Mouse (Mus musculus): ENCODE data around the gene Rapgef3. TPM values are rescaled to one million over a fixed set of nuclear protein-coding genes. Genes with fewer than 3 reads are reported as not detected.

Gene Rapgef3
- polyA plus RNA-seq, 1 experiment from 2014 or later, result 1.9 TPM

GRCm38 (mm10) chr15:97727520-97727919 lies 40.3 kb downstream of the Rapgef3 start:
- no peak overlapping the region for H3K4me3 ChIP-seq (ENCODE audit: low read depth, low read length)
- TF ChIP-seq EP300 (IDR thresholded peaks at IDR 0.05; ENCODE audit: low read depth) (no peak), CTCF (IDR thresholded peaks at IDR 0.05; ENCODE audit: low read depth) (no peak)
- ATAC-seq, result no peak
- H3K4me2 ChIP-seq (ENCODE audit: low read depth, low read length), result no peak overlapping the region
- no peak overlapping the region for H3K9ac ChIP-seq (replicated peaks)
- no peak for DNase-seq
- 58% methylated on average over 5 of the region's 5 CpGs for WGBS (ENCODE audit: insufficient replicate concordance)
- H3K27ac ChIP-seq (ENCODE audit: low read depth), result no peak overlapping the region; the same call in 1 of the 2 replicates
- H3K9me3 ChIP-seq (ENCODE audit: low read length), result no peaks in the 10 kb centered on the region
- 0 out of 2 replicates have a peak, but pooled peaks cover 5% of the 10 kb centered on the region for H3K4me1 ChIP-seq (ENCODE audit: insufficient read depth)
- H3K36me3 ChIP-seq (replicated peaks; ENCODE audit: insufficient read depth, low read length), result no peaks in the 10 kb centered on the region
- no peaks in the 10 kb centered on the region for H3K27me3 ChIP-seq (ENCODE audit: insufficient read depth, low read length)

DNA sequence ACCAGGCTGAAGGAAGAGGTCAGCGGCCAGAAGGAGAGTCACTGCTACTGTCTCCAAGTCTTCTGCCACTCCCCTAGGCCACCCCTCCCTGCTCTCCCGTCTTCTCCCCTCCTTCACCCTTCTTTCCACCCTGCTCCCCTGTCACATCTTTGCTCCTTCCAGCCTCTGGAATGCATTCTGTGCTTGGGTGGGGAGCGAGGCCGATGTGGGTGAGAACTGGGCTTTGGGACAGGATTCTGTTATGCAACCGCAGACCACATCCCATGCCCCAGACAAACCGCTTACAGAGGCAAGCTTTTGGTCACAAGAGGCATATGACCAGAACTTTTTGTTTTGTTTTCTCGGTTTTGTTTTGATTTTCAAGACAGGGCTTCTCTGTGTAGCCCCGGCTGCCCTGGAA lies 40.7 kb downstream of the Rapgef3 start:
- DNase-seq, result no peak
- H3K4me2 ChIP-seq (ENCODE audit: low read depth, low read length), result no peak overlapping the region
- H3K27me3 ChIP-seq (ENCODE audit: insufficient read depth, low read length), result no peaks in the 10 kb centered on the region
- TF ChIP-seq CTCF (IDR thresholded peaks at IDR 0.05; ENCODE audit: low read depth), result no peak
- no peak for TF ChIP-seq EP300 (IDR thresholded peaks at IDR 0.05; ENCODE audit: low read depth)
- H3K9me3 ChIP-seq (ENCODE audit: low read length), result no peaks in the 10 kb centered on the region
- WGBS (ENCODE audit: insufficient replicate concordance), result 43% methylated on average over 8 of the region's 8 CpGs
- no peak overlapping the region for H3K4me3 ChIP-seq (ENCODE audit: low read depth, low read length)
- no peaks in the 10 kb centered on the region for H3K36me3 ChIP-seq (replicated peaks; ENCODE audit: insufficient read depth, low read length)
- H3K9ac ChIP-seq (replicated peaks), result no peak overlapping the region
- no peak for ATAC-seq
- H3K27ac ChIP-seq (ENCODE audit: low read depth), result no peak overlapping the region
- H3K4me1 ChIP-seq (ENCODE audit: insufficient read depth), result 0 out of 2 replicates have a peak, but pooled peaks cover 5% of the 10 kb centered on the region

DNA sequence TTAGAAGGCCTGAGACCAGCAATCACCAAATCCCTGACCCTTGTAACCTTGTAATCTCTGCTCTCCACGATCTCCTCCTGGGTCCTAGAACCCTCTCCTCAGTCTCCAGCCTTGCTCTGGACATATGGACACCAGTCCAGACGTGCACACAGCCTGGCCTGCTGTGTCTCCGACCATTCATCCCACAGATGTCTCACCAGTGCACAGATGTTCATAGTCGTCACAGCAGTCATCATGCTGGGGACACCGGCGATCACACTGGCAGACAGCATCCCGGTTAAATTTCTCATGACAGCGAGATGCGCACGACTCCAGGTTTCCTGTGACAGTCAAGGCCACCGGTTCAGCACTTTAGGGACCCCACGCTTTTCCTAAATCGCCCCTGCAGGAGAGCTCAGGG lies 41.5 kb downstream of the Rapgef3 start:
- 0 out of 2 replicates have a peak, but pooled peaks cover 5% of the 10 kb centered on the region for H3K4me1 ChIP-seq (ENCODE audit: insufficient read depth)
- 78% methylated on average over 13 of the region's 13 CpGs for WGBS (ENCODE audit: insufficient replicate concordance)
- H3K36me3 ChIP-seq (replicated peaks; ENCODE audit: insufficient read depth, low read length), result no peaks in the 10 kb centered on the region
- no peak for DNase-seq
- H3K27me3 ChIP-seq (ENCODE audit: insufficient read depth, low read length), result no peaks in the 10 kb centered on the region
- no peak for ATAC-seq
- no peaks in the 10 kb centered on the region for H3K9me3 ChIP-seq (ENCODE audit: low read length)
- TF ChIP-seq CTCF (IDR thresholded peaks at IDR 0.05; ENCODE audit: low read depth), result no peak
- no peak for TF ChIP-seq EP300 (IDR thresholded peaks at IDR 0.05; ENCODE audit: low read depth)
- no peak overlapping the region for H3K9ac ChIP-seq (replicated peaks)
- H3K27ac ChIP-seq (ENCODE audit: low read depth), result no peak overlapping the region
- no peak overlapping the region for H3K4me3 ChIP-seq (ENCODE audit: low read depth, low read length)
- H3K4me2 ChIP-seq (ENCODE audit: low read depth, low read length), result no peak overlapping the region

DNA sequence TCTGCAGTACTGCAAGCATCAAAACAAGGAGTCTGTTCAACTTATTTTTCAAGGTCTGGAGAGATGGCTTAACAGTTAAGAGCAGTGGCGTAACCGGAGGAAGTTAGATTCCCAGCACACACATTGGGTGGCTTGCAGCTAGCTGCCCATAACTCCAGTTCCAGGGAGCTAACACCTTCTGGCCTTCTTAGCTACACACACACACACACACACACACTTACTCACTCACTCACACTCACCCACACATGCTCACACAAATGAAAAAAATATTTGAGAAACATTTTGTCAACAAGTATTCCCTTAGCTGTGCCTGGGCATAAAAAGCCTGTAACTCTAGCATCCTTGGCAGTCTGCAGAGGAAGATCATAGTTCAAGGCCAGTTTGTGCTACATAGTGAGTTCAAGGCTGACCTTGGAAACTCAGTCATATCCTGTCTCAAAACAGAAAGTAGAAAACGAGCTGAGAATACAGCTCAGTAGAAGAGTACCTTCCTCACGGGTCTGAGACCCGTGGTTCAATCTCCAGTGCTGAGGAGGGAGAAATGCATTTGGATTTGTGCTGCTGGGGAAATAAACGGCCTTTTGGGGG lies 42.5 kb downstream of the Rapgef3 start:
- no peaks in the 10 kb centered on the region for H3K36me3 ChIP-seq (replicated peaks; ENCODE audit: insufficient read depth, low read length)
- H3K9me3 ChIP-seq (ENCODE audit: low read length), result no peaks in the 10 kb centered on the region
- H3K9ac ChIP-seq (replicated peaks), result no peak overlapping the region
- 0 out of 2 replicates have a peak, but pooled peaks cover 5% of the 10 kb centered on the region for H3K4me1 ChIP-seq (ENCODE audit: insufficient read depth)
- no peak overlapping the region for H3K4me2 ChIP-seq (ENCODE audit: low read depth, low read length)
- 43% methylated on average over 6 of the region's 6 CpGs for WGBS (ENCODE audit: insufficient replicate concordance)
- TF ChIP-seq CTCF (IDR thresholded peaks at IDR 0.05; ENCODE audit: low read depth) (no peak), EP300 (IDR thresholded peaks at IDR 0.05; ENCODE audit: low read depth) (no peak)
- H3K27me3 ChIP-seq (ENCODE audit: insufficient read depth, low read length), result no peaks in the 10 kb centered on the region
- no peak overlapping the region for H3K4me3 ChIP-seq (ENCODE audit: low read depth, low read length)
- no peak overlapping the region for H3K27ac ChIP-seq (ENCODE audit: low read depth)
- no peak for ATAC-seq
- DNase-seq, result no peak

DNA sequence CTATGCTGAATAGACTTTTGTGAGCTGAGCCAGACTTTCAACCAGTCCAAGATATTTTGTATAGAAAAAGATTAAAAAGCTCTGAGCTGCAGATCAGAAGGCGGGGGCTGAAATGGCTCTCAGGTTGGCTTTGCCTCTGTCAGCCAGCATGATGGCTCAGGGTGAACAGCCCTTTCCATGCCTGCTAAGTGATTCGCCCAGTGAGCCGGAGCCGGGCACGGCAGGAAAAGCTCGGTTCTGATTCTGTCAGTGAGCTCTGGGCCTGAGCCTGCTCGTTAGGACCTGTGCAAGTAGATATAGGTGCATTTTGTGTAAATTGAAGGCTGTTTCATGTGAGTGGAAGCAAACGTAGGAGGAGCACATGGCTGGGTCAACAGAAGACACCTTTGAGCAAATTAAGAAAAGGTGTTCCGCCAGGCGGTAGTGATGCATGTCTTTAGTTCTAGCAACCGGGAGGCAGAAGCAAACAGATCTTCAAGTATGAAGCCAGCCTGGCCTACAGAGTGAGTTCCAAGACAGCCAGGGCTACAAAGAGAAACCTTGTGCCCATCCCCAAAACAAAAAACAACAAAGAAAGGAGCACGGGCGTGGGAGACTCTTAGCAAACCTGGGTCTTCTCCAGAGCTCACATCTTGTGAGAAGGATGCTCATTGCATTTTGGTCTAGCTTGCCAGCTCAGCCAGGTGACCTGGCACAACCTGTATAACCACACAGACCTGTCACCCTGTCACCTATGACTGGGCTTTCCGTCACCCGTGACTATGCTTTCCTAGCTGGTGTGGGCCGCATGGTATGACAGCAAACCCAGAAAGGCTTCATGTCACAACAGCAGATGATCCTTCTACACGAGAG lies 43.2 kb downstream of the Rapgef3 start:
- H3K36me3 ChIP-seq (replicated peaks; ENCODE audit: insufficient read depth, low read length), result no peaks in the 10 kb centered on the region
- no peak overlapping the region for H3K9ac ChIP-seq (replicated peaks)
- 0 out of 2 replicates have a peak, but pooled peaks cover 5% of the 10 kb centered on the region for H3K4me1 ChIP-seq (ENCODE audit: insufficient read depth)
- no peak for ATAC-seq
- DNase-seq, result no peak
- TF ChIP-seq EP300 (IDR thresholded peaks at IDR 0.05; ENCODE audit: low read depth) (no peak), CTCF (IDR thresholded peaks at IDR 0.05; ENCODE audit: low read depth) (no peak)
- H3K27ac ChIP-seq (ENCODE audit: low read depth), result no peak overlapping the region
- H3K4me3 ChIP-seq (ENCODE audit: low read depth, low read length), result no peak overlapping the region
- no peak overlapping the region for H3K4me2 ChIP-seq (ENCODE audit: low read depth, low read length)
- 78% methylated on average over 17 of the region's 17 CpGs for WGBS (ENCODE audit: insufficient replicate concordance)
- H3K27me3 ChIP-seq (ENCODE audit: insufficient read depth, low read length), result no peaks in the 10 kb centered on the region
- no peaks in the 10 kb centered on the region for H3K9me3 ChIP-seq (ENCODE audit: low read length)

GRCm38 (mm10) chr15:97723536-97724345 lies 44.0 kb downstream of the Rapgef3 start:
- WGBS (ENCODE audit: insufficient replicate concordance), result 79% methylated on average over 6 of the region's 6 CpGs
- Histone ChIP-seq H3K4me1 (ENCODE audit: insufficient read depth) (0 out of 2 replicates have a peak, but pooled peaks cover 5% of the 10 kb centered on the region), H3K27me3 (ENCODE audit: insufficient read depth, low read length) (no peaks in the 10 kb centered on the region), H3K9ac (replicated peaks) (no peak overlapping the region), H3K4me2 (ENCODE audit: low read depth, low read length) (no peak overlapping the region), H3K4me3 (ENCODE audit: low read depth, low read length) (no peak overlapping the region), H3K27ac (ENCODE audit: low read depth) (no peak overlapping the region), H3K36me3 (replicated peaks; ENCODE audit: insufficient read depth, low read length) (no peaks in the 10 kb centered on the region), H3K9me3 (ENCODE audit: low read length) (no peaks in the 10 kb centered on the region)
- ATAC-seq (no peak), DNase-seq (no peak)
- TF ChIP-seq CTCF (IDR thresholded peaks at IDR 0.05; ENCODE audit: low read depth), result no peak
- TF ChIP-seq EP300 (IDR thresholded peaks at IDR 0.05; ENCODE audit: low read depth), result no peak
